In the genomic region with DNA sequence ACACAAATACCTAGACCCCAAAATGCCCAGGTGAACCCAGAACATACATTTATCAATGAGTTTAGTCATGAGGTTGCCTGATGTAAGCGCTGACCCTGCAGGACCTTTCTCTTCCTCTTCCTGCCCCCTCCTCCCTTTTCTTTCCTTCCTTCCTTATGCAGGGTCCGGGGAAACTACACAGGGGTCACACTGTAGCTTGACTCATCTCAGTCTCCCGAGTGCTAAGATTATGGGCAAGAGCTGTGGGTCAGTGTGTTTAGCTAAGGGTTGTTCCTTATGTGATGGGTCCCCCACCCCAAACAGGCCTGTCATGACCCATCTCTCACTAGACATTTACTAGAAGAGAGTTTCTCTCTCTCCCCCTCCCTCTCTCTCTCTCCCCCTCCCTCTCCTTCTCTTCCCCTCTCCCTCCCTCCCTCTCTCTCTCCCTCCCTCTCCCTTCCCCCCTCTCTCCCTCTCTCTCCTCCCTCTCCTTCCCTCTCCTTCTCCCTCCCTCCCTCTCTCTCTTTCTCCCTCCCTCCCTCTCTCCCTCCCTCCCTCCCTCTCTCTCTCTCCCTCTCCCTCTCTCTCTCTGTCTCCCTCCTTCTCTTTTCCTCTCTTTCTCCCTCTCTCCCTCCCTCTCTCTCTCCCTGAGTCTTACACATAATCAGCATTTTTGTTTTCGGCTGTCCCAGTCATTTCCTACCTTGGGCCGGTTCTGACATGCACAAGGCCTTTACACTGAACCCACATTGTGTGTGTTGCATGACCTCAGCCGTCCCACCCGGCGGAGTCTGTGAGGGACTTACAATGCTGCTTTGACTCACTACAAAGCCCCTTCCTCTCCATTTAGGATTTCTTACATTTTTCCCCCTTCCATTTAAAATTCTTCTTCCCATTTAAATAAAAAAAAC, we compare ENCODE assay signal across 8 mouse cellular contexts. TPM values are rescaled to one million over a fixed set of nuclear protein-coding genes. Genes with fewer than 3 reads are reported as not detected.
DNase-seq lines count a peak whose midpoint lies in the region; ATAC-seq and TF ChIP-seq lines count a peak whose summit lies in the region.

No protein-coding gene starts in this region.

- 0 out of 2 replicates have a peak overlapping the region, but pooled peaks have one; percentile 43 for H3K27ac ChIP-seq in liver, adult 2 months (replicated peaks; ENCODE audit: insufficient read depth, low read depth, low read length)
- H3K27ac ChIP-seq in embryonic facial prominence, embryonic 11.5 days (replicated peaks; ENCODE audit: low read depth, low read length), result peak overlapping the region; percentile 97
- H3K27ac ChIP-seq in intestine, embryonic 14.5 days (ENCODE audit: low read depth), result peak overlapping the region; percentile 94
- H3K27ac ChIP-seq in neural tube, embryonic 12.5 days, result peak overlapping the region; percentile 72

- H3K4me2 ChIP-seq in embryonic facial prominence, embryonic 11.5 days (ENCODE audit: low read depth, low read length), result peak overlapping the region; percentile 55
- peak overlapping the region; percentile 67 for H3K4me2 ChIP-seq in intestine, embryonic 14.5 days (ENCODE audit: low read length)
- H3K4me2 ChIP-seq in neural tube, embryonic 12.5 days (replicated peaks), result peak overlapping the region; percentile 47

- no peaks in the 10 kb centered on the region for H3K27me3 ChIP-seq in liver, adult 2 months (ENCODE audit: control insufficient read depth, insufficient read depth, low read length)
- H3K27me3 ChIP-seq in embryonic facial prominence, embryonic 11.5 days (ENCODE audit: control insufficient read depth, insufficient read depth, low read length), result no peaks in the 10 kb centered on the region
- H3K27me3 ChIP-seq in intestine, embryonic 14.5 days (replicated peaks; ENCODE audit: control insufficient read depth, insufficient read depth, low read length), result no peaks in the 10 kb centered on the region
- H3K27me3 ChIP-seq in neural tube, embryonic 12.5 days (replicated peaks), result no peaks in the 10 kb centered on the region

- H3K9ac ChIP-seq in liver, adult 2 months (ENCODE audit: low read depth, low read length), result peak overlapping the region; percentile 58; the same call in 1 of the 2 replicates
- peak overlapping the region; percentile 53 for H3K9ac ChIP-seq in embryonic facial prominence, embryonic 11.5 days (replicated peaks; ENCODE audit: low read length)
- H3K9ac ChIP-seq in intestine, embryonic 14.5 days (ENCODE audit: low read length), result peak overlapping the region; percentile 71
- 0 out of 2 replicates have a peak overlapping the region, but pooled peaks have one; percentile 26 for H3K9ac ChIP-seq in neural tube, embryonic 12.5 days

- WGBS in liver, adult 2 months, result 71% methylated on average over 8 of the region's 8 CpGs
- 10% methylated on average over 8 of the region's 8 CpGs for WGBS in embryonic facial prominence, embryonic 11.5 days
- 17% methylated on average over 8 of the region's 8 CpGs for WGBS in intestine, embryonic 14.5 days
- WGBS in neural tube, embryonic 12.5 days, result 26% methylated on average over 8 of the region's 8 CpGs

- TF ChIP-seq POLR2A in liver, adult 2 months (IDR thresholded peaks at IDR 0.05; ENCODE audit: extremely low read depth, insufficient read depth, low read length), result no peak

- H3K36me3 ChIP-seq in liver, adult 2 months (ENCODE audit: control insufficient read depth, insufficient read depth, low read length), result peaks cover 7% of the 10 kb centered on the region
- peaks cover 3% of the 10 kb centered on the region for H3K36me3 ChIP-seq in embryonic facial prominence, embryonic 11.5 days (replicated peaks; ENCODE audit: control insufficient read depth, insufficient read depth, low read depth, low read length)
- peaks cover 17% of the 10 kb centered on the region for H3K36me3 ChIP-seq in intestine, embryonic 14.5 days (ENCODE audit: control insufficient read depth, insufficient read depth, low read length)
- no peaks in the 10 kb centered on the region for H3K36me3 ChIP-seq in neural tube, embryonic 12.5 days

- DNase-seq in liver, adult 2 months (ENCODE audit: extremely low read depth, low read depth, low spot score), result no peak
- DNase-seq in liver, result no peak
- DNase-seq in embryonic facial prominence, embryonic 11.5 days (ENCODE audit: low spot score), result peak; percentile 67
- no peak for DNase-seq in intestine, embryonic 14.5 days (ENCODE audit: low spot score)
- DNase-seq in left cerebral cortex, adult 8-10 months (ENCODE audit: low spot score in 2 of 2), result no peak
- no peak for DNase-seq in adrenal gland, postnatal 36 days
- no peak for DNase-seq in frontal cortex, adult 2 months (ENCODE audit: extremely low spot score in 1 of 2, low spot score in 1 of 2)

- H3K4me1 ChIP-seq in liver, adult 2 months (ENCODE audit: control insufficient read depth, insufficient read depth, low read length), result peaks cover 3% of the 10 kb centered on the region; the same call in 1 of the 2 replicates
- H3K4me1 ChIP-seq in embryonic facial prominence, embryonic 11.5 days (ENCODE audit: control insufficient read depth, insufficient read depth, low read length), result no peaks in the 10 kb centered on the region
- peaks cover 11% of the 10 kb centered on the region; the same call in 1 of the 2 replicates for H3K4me1 ChIP-seq in intestine, embryonic 14.5 days (replicated peaks; ENCODE audit: control insufficient read depth, insufficient read depth, low read length)
- peaks cover 24% of the 10 kb centered on the region for H3K4me1 ChIP-seq in neural tube, embryonic 12.5 days

- 0 out of 2 replicates have a peak, but pooled peaks cover 2% of the 10 kb centered on the region for H3K9me3 ChIP-seq in embryonic facial prominence, embryonic 11.5 days (replicated peaks; ENCODE audit: control insufficient read depth, low read length)
- H3K9me3 ChIP-seq in intestine, embryonic 14.5 days (ENCODE audit: control insufficient read depth, low read length), result no peaks in the 10 kb centered on the region
- no peaks in the 10 kb centered on the region for H3K9me3 ChIP-seq in neural tube, embryonic 12.5 days

- ATAC-seq in embryonic facial prominence, embryonic 11.5 days (replicated peaks; ENCODE audit: insufficient number of reproducible peaks, low FRiP score, low TSS enrichment, low read depth), result no peak
- ATAC-seq in intestine, embryonic 14.5 days (replicated peaks; ENCODE audit: low FRiP score, low TSS enrichment, low read depth), result 0 out of 2 replicates have a peak, but pooled peaks have one; percentile 21
- ATAC-seq in neural tube, embryonic 12.5 days (ENCODE audit: low FRiP score, low read depth), result no peak

- peaks cover 17% of the 10 kb centered on the region; the same call in 1 of the 2 replicates for H3K79me2 ChIP-seq in liver, adult 2 months (ENCODE audit: control insufficient read depth, insufficient read depth, low read length)

- no peak for TF ChIP-seq CTCF in liver, adult 2 months (IDR thresholded peaks at IDR 0.05; ENCODE audit: low read depth, low read length)

- H3K4me3 ChIP-seq in liver, adult 2 months (ENCODE audit: insufficient read depth, low read depth, low read length), result peak overlapping the region; percentile 38; the same call in 1 of the 2 replicates
- peak overlapping the region; percentile 64 for H3K4me3 ChIP-seq in embryonic facial prominence, embryonic 11.5 days (ENCODE audit: low read depth, low read length)
- H3K4me3 ChIP-seq in intestine, embryonic 14.5 days (ENCODE audit: low read depth, low read length), result peak overlapping the region; percentile 62
- peak overlapping the region; percentile 14 for H3K4me3 ChIP-seq in neural tube, embryonic 12.5 days

RNA-seq across cellular contexts. Expression of a gene that starts 44.9 kb away (rescaled TPM):
- 3.2 and 3.8 TPM in 2 replicates for total RNA-seq in liver, adult 2 months (2014; rRNA removed)
- 1.7 and 2.0 TPM in 2 replicates for polyA plus RNA-seq in liver, adult 2 months (2012; rRNA removed)
- 64.6 and 70.2 TPM in 2 replicates for polyA plus RNA-seq in embryonic facial prominence, embryonic 11.5 days (2014; fragmentation: Nextera tagmentation; extraction: Ambion mirVana)
- polyA plus RNA-seq in intestine, embryonic 14.5 days (2014; fragmentation: Nextera tagmentation; extraction: Ambion mirVana), result 64.7 and 68.7 TPM in 2 replicates
- polyA plus RNA-seq in neural tube, embryonic 12.5 days (2016; fragmentation: Nextera tagmentation; extraction: Ambion mirVana), result 65.6 and 67.3 TPM in 2 replicates
- 10 to 100 TPM; 31.1 to 37.2 (median 33.9) TPM for total RNA-seq in left cerebral cortex, adult 8-10 months (2022)
- total RNA-seq in adrenal gland, postnatal 36 days (2021), result 10 to 100 TPM; 49.1 to 56.1 TPM
- 45.7 and 48.0 TPM in 2 replicates for polyA plus RNA-seq in frontal cortex, adult 2 months (2012; rRNA removed)

RNA-seq across cellular contexts. Expression of a gene that starts 57.7 kb away (rescaled TPM):
- total RNA-seq in liver, adult 2 months (2014; rRNA removed), result 28.9 and 32.7 TPM in 2 replicates
- 11.2 and 16.0 TPM in 2 replicates for polyA plus RNA-seq in liver, adult 2 months (2012; rRNA removed)
- 75.3 and 80.8 TPM in 2 replicates for polyA plus RNA-seq in embryonic facial prominence, embryonic 11.5 days (2014; fragmentation: Nextera tagmentation; extraction: Ambion mirVana)
- polyA plus RNA-seq in intestine, embryonic 14.5 days (2014; fragmentation: Nextera tagmentation; extraction: Ambion mirVana), result 80.3 and 87.9 TPM in 2 replicates
- polyA plus RNA-seq in neural tube, embryonic 12.5 days (2016; fragmentation: Nextera tagmentation; extraction: Ambion mirVana), result 31.2 and 35.5 TPM in 2 replicates
- total RNA-seq in left cerebral cortex, adult 8-10 months (2022), result 10 to 100 TPM in 3 of 4 experiments, 1 to 10 TPM in 1; 8.6 to 12.5 (median 10.2) TPM
- 10 to 100 TPM; 42.1 to 43.0 TPM for total RNA-seq in adrenal gland, postnatal 36 days (2021)
- 16.4 and 17.6 TPM in 2 replicates for polyA plus RNA-seq in frontal cortex, adult 2 months (2012; rRNA removed)

Comparison
In these comparisons a context has a peak if more than half of its experiments do, and no peak if none do; other contexts are left out.
1. H3K27ac ChIP-seq: peak in every context shown above with its lines; median percentile 97 in embryonic facial prominence, embryonic 11.5 days; 94 in intestine, embryonic 14.5 days; 72 in neural tube, embryonic 12.5 days; 43 in liver, adult 2 months.
2. H3K4me3 ChIP-seq: peak in every context shown above with its lines; median percentile 64 in embryonic facial prominence, embryonic 11.5 days; 62 in intestine, embryonic 14.5 days; 38 in liver, adult 2 months; 14 in neural tube, embryonic 12.5 days.
3. RNA of a gene that starts 44.9 kb away (polyA plus RNA-seq): 65.6 to 67.3 TPM in neural tube, embryonic 12.5 days, 64.7 to 68.7 TPM in intestine, embryonic 14.5 days, 64.6 to 70.2 TPM in embryonic facial prominence, embryonic 11.5 days and 45.7 to 48.0 TPM in frontal cortex, adult 2 months; 1.7 to 2.0 TPM in liver, adult 2 months; every median in the first group is over 10 times any median in the second.
4. Peak in every context shown above with its lines, with median percentiles within 50 percentile points of each other: H3K9ac ChIP-seq and H3K4me2 ChIP-seq.